Comparison of ENCODE assay signal across 17 mouse cellular contexts in genomic region chr2:158833221-158833620, GRCm38 (mm10). TPM values are rescaled to one million over a fixed set of nuclear protein-coding genes. Genes with fewer than 3 reads are reported as not detected.
DNase-seq lines count a peak whose midpoint lies in the region; ATAC-seq and TF ChIP-seq lines count a peak whose summit lies in the region.
"Had no signal": no experiment of that assay in that cellular context is flagged by ENCODE, and none has a peak within 500 bp of the region (broad histone marks: within the 10 kb centered on the region; RNA-seq: fewer than 3 reads in every experiment).

No protein-coding gene starts in this region.

- no peaks in the 10 kb centered on the region for H3K27me3 ChIP-seq in heart, embryonic 15.5 days
- no peaks in the 10 kb centered on the region for H3K27me3 ChIP-seq in testis, adult 2 months (ENCODE audit: control insufficient read depth, insufficient read depth, low read length)
- H3K27me3 ChIP-seq in midbrain, embryonic 13.5 days: no peaks in the 10 kb centered on the region
- no peaks in the 10 kb centered on the region for H3K27me3 ChIP-seq in intestine, embryonic 15.5 days (replicated peaks)
- H3K27me3 ChIP-seq: lung, embryonic 15.5 days had no signal

- H3K4me3 ChIP-seq in heart, embryonic 15.5 days: no peak overlapping the region
- peak overlapping the region; percentile 85 for H3K4me3 ChIP-seq in testis, adult 2 months (ENCODE audit: control insufficient read depth, low read depth, low read length)
- H3K4me3 ChIP-seq in midbrain, embryonic 13.5 days (replicated peaks): no peak overlapping the region
- no peak overlapping the region for H3K4me3 ChIP-seq in intestine, embryonic 15.5 days (replicated peaks)
- H3K4me3 ChIP-seq: lung, embryonic 15.5 days had no signal

- no peak for TF ChIP-seq POLR2A in testis, adult 2 months (IDR thresholded peaks at IDR 0.05; ENCODE audit: control insufficient read depth, low read depth, low read length)

- H3K4me2 ChIP-seq in heart, embryonic 15.5 days: no peak overlapping the region
- no peak overlapping the region for H3K4me2 ChIP-seq in midbrain, embryonic 13.5 days (replicated peaks)
- no peak overlapping the region for H3K4me2 ChIP-seq in intestine, embryonic 15.5 days (replicated peaks)
- H3K4me2 ChIP-seq: liver, embryonic 11.5 days; lung, embryonic 15.5 days had no signal

- no peak overlapping the region for H3K27ac ChIP-seq in heart, embryonic 15.5 days
- peak overlapping the region; percentile 19; the same call in 1 of the 2 replicates for H3K27ac ChIP-seq in testis, adult 2 months (ENCODE audit: control insufficient read depth, insufficient read depth, low read depth, low read length)
- H3K27ac ChIP-seq in midbrain, embryonic 13.5 days: 0 out of 2 replicates have a peak overlapping the region, but pooled peaks have one; percentile 30
- no peak overlapping the region for H3K27ac ChIP-seq in intestine, embryonic 15.5 days
- H3K27ac ChIP-seq: lung, embryonic 15.5 days had no signal

- H3K4me1 ChIP-seq in heart, embryonic 15.5 days (replicated peaks): peaks cover 10% of the 10 kb centered on the region
- no peaks in the 10 kb centered on the region for H3K4me1 ChIP-seq in testis, adult 2 months (ENCODE audit: control insufficient read depth, insufficient read depth, low read length)
- peaks cover 7% of the 10 kb centered on the region for H3K4me1 ChIP-seq in midbrain, embryonic 13.5 days (replicated peaks)
- H3K4me1 ChIP-seq in intestine, embryonic 15.5 days (replicated peaks): no peaks in the 10 kb centered on the region
- H3K4me1 ChIP-seq: lung, embryonic 15.5 days had no signal

- TF ChIP-seq CTCF in testis, adult 2 months (IDR thresholded peaks at IDR 0.05; ENCODE audit: control insufficient read depth, insufficient read depth, insufficient replicate concordance, low read depth, low read length): no peak

- WGBS in heart, embryonic 15.5 days: 42% methylated on average over 5 of the region's 5 CpGs
- WGBS in midbrain, embryonic 13.5 days: 75% methylated on average over 5 of the region's 5 CpGs
- WGBS in intestine, embryonic 15.5 days: 80% methylated on average over 5 of the region's 5 CpGs

- no peak overlapping the region for H3K9ac ChIP-seq in heart, embryonic 15.5 days
- H3K9ac ChIP-seq in midbrain, embryonic 13.5 days (replicated peaks): 0 out of 2 replicates have a peak overlapping the region, but pooled peaks have one; percentile 10
- H3K9ac ChIP-seq in intestine, embryonic 15.5 days: no peak overlapping the region
- H3K9ac ChIP-seq: lung, embryonic 15.5 days had no signal

- peaks cover 81% of the 10 kb centered on the region for H3K36me3 ChIP-seq in heart, embryonic 15.5 days
- peaks cover 8% of the 10 kb centered on the region for H3K36me3 ChIP-seq in testis, adult 2 months (ENCODE audit: control insufficient read depth, insufficient read depth, low read length)
- peaks cover 73% of the 10 kb centered on the region for H3K36me3 ChIP-seq in midbrain, embryonic 13.5 days
- peaks cover 24% of the 10 kb centered on the region for H3K36me3 ChIP-seq in intestine, embryonic 15.5 days

- no peak for DNase-seq in heart, adult 11 months
- DNase-seq in testis, postnatal 14 days (ENCODE audit: low spot score): no peak
- DNase-seq in gastrocnemius, adult 8-10 months (ENCODE audit: low spot score in 2 of 2): no peak
- DNase-seq in T-cell, adult 2 months (ENCODE audit: low spot score): no peak
- DNase-seq: adrenal gland, postnatal 36 days; cerebellum, postnatal 14 days; gastrocnemius, postnatal 36 days; kidney, adult 18-20 months; kidney, postnatal 36 days; left cerebral cortex, postnatal 4 days; thymus, postnatal 14 days had no signal

- peak; percentile 49; the same call in 1 of the 2 replicates for ATAC-seq in heart, embryonic 15.5 days (replicated peaks; ENCODE audit: insufficient number of reproducible peaks, insufficient read depth, low FRiP score, low read depth)
- 0 out of 2 replicates have a peak, but pooled peaks have one; percentile 34 for ATAC-seq in midbrain, embryonic 13.5 days
- no peak for ATAC-seq in intestine, embryonic 15.5 days

- H3K9me3 ChIP-seq in heart, embryonic 15.5 days (replicated peaks): no peaks in the 10 kb centered on the region
- H3K9me3 ChIP-seq in midbrain, embryonic 13.5 days: no peaks in the 10 kb centered on the region
- no peaks in the 10 kb centered on the region for H3K9me3 ChIP-seq in intestine, embryonic 15.5 days
- H3K9me3 ChIP-seq: lung, embryonic 15.5 days had no signal

RNA-seq across cellular contexts. Expression of gene Dhx35, which starts 38.6 kb away (rescaled TPM):
- polyA plus RNA-seq in heart, embryonic 15.5 days (2015; fragmentation: Nextera tagmentation; extraction: Ambion mirVana): 11.8 and 12.5 TPM in 2 replicates
- polyA plus RNA-seq in testis, adult 2 months (2012; rRNA removed): 18.1 and 18.9 TPM in 2 replicates
- polyA plus RNA-seq in midbrain, embryonic 13.5 days (2015; fragmentation: Nextera tagmentation; extraction: Ambion mirVana): 14.9 and 15.6 TPM in 2 replicates
- total RNA-seq in gastrocnemius, adult 8-10 months (2022): 10 to 100 TPM in 2 of 4 experiments, 1 to 10 TPM in 2; 6.8 to 13.9 (median 8.7) TPM
- polyA plus RNA-seq in intestine, embryonic 15.5 days (2015; fragmentation: Nextera tagmentation; extraction: Ambion mirVana): 13.3 and 13.6 TPM in 2 replicates

Comparison
In these comparisons a context has a peak if more than half of its experiments do, and no peak if none do; other contexts are left out.
1. H3K27ac ChIP-seq: peak in testis, adult 2 months (single experiment) and midbrain, embryonic 13.5 days (single experiment); none in heart, embryonic 15.5 days (single experiment) and intestine, embryonic 15.5 days (single experiment).